Mouse (Mus musculus) testis, adult 2 months (tissue): ENCODE measurements around the gene Coq10a. TPM values are rescaled to one million over a fixed set of nuclear protein-coding genes. Genes with fewer than 3 reads are reported as not detected.

Source experiments
- H3K27ac ChIP-seq: fragments of 200-500 bp; 2 replicates; pipeline ENCODE4 v1.5.1; 2012; ENCODE audit warnings: low read depth, low read length; ENCODE audit not compliant: control insufficient read depth, insufficient read depth
- H3K27me3 ChIP-seq: fragments of 200-500 bp; 2 replicates; pipeline ENCODE4 v1.6.1; 2012; ENCODE audit warnings: mild to moderate bottlenecking, low read length, moderate library complexity; ENCODE audit not compliant: control insufficient read depth, insufficient read depth
- H3K36me3 ChIP-seq: fragments of 200-500 bp; 2 replicates; pipeline ENCODE4 v1.6.1; 2012; ENCODE audit warnings: mild to moderate bottlenecking, low read length; ENCODE audit not compliant: control insufficient read depth, insufficient read depth
- H3K4me1 ChIP-seq: fragments of 200-500 bp; 2 replicates; pipeline ENCODE4 v1.6.1; 2012; ENCODE audit warnings: low read length; ENCODE audit not compliant: control insufficient read depth, insufficient read depth
- H3K4me3 ChIP-seq: fragments of 200-500 bp; 2 replicates; pipeline ENCODE4 v1.5.1; 2012; ENCODE audit warnings: low read depth, mild to moderate bottlenecking, low read length, moderate library complexity, mixed read lengths; ENCODE audit not compliant: control insufficient read depth
- CTCF ChIP-seq: fragments of 200-500 bp; IDR thresholded peaks from 2 replicates; pipeline ENCODE4 v1.5.1; 2012; ENCODE audit warnings: low read depth, mild to moderate bottlenecking, inconsistent platforms, low read length, moderate library complexity; ENCODE audit not compliant: control insufficient read depth, insufficient read depth, insufficient replicate concordance
- POLR2A ChIP-seq: fragments of 200-500 bp; IDR thresholded peaks from 2 replicates; pipeline ENCODE4 v1.6.1; 2012; ENCODE audit warnings: low read depth, mild to moderate bottlenecking, inconsistent platforms, low read length, moderate library complexity; ENCODE audit not compliant: control insufficient read depth
- polyA plus RNA-seq: library from polyadenylated mRNA; depleted of rRNA; stranded (reverse); fragments of >200 nt; gene quantifications from 2 replicates; pipeline ENCODE4 v1.2.3, GENCODE M21; 2012

Coq10a gene
- polyA plus RNA-seq, 1 experiment = 21.2 TPM

DNA sequence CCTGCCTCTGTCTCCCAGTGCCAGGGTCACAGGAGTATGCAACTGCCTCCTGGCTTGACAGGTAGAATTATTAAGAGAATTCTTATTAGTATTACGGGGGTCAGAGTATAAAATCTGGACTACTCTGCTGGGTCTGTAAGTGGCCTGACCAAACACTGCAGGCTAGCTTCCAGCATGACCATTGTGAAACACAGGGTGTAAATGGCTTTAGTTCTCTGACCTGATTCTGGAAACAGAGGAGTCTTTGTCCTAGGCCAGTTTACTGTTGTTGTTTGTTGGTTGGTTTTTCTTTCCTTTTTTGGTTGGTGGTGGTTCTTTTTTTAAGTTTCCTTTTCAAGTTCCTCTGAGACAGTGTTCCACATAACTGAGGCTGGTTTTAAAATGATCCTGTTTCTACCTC is 25.4 kb downstream of the Coq10a start:
- H3K27ac ChIP-seq = no peak overlapping the region

DNA sequence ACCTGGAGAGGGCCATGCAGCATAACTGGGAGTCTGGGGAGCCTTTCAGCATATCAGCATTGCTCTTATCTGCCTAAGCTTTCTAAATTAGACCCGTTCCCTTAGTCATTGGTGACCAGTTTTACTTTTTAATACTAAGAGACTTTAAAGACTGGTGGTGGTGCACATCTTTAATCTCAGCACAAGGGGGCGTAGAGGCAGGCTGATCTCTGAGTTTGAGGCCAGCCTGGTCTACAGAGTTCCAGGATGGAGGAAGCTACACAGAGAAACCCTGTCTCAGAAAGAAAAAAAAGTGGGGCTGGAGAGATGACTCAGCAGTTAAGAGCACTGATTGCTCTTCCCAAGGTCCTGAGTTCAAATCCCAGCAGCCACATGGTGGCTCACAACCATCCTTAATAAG is 28.5 kb downstream of the Coq10a start:
- H3K27me3 ChIP-seq = no peaks in the 10 kb centered on the region
- H3K4me1 ChIP-seq = peaks cover 6% of the 10 kb centered on the region
- H3K27ac ChIP-seq = no peak overlapping the region
- no peak for TF ChIP-seq CTCF
- no peak for TF ChIP-seq POLR2A
- H3K4me3 ChIP-seq = no peak overlapping the region; the same call in 1 of the 2 replicates
- no peaks in the 10 kb centered on the region for H3K36me3 ChIP-seq

More for the DNA sequence above, 25.4 kb downstream of the Coq10a start:
- H3K27me3 ChIP-seq = no peaks in the 10 kb centered on the region
- H3K4me1 ChIP-seq = peaks cover under 1% of the 10 kb centered on the region; the same call in 1 of the 2 replicates
- H3K4me3 ChIP-seq = no peak overlapping the region
- TF ChIP-seq POLR2A = no peak
- TF ChIP-seq CTCF = no peak
- no peaks in the 10 kb centered on the region for H3K36me3 ChIP-seq

DNA sequence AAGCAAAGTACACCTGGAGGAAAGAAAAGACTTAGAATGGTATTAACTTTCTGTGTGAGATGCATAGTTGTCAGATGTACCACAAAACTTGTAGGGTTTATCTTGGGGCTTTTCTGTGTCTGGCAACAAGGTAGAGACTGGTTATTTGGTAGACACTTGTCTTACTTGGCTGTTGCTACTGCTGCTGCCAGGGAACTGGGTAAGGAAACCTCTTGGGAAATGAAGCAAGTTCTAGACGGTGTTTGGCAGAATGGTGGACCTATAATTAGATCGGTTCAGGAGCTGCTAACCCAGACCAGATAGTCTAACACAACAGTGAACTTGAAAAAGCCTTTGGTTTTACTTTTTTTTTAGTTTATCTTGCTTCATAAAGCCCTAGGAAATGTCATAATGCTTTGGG is 29.8 kb downstream of the Coq10a start:
- TF ChIP-seq POLR2A (no peak), CTCF (no peak)
- Histone ChIP-seq H3K36me3 (no peaks in the 10 kb centered on the region), H3K4me3 (peak overlapping the region; percentile 58; the same call in 1 of the 2 replicates), H3K27ac (peak overlapping the region; percentile 80), H3K27me3 (no peaks in the 10 kb centered on the region), H3K4me1 (peaks cover 6% of the 10 kb centered on the region)

DNA sequence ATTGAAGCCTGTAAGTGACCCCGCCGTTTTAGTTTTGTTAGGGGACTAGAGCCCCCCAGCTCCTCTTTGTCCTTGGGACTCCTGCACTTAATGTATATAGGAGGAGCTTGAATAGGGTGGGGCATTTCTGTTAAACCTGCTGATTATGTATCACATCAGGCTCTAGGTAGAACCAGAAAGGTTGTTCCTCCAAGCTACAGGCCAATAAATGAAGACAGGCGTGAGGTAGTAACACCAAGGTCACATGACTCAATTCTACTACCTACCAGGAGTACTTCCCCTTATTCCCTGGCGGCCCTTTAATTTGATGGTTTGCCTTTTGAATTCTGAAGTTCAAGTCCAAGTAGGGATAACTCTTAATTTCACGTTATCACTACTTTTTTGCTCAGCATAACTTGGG is 30.4 kb downstream of the Coq10a start:
- H3K27ac ChIP-seq = peak overlapping the region; percentile 100
- no peaks in the 10 kb centered on the region for H3K36me3 ChIP-seq
- TF ChIP-seq POLR2A (no peak), CTCF (no peak)
- H3K27me3 ChIP-seq = no peaks in the 10 kb centered on the region
- H3K4me3 ChIP-seq = peak overlapping the region; percentile 100
- peaks cover 6% of the 10 kb centered on the region for H3K4me1 ChIP-seq

DNA sequence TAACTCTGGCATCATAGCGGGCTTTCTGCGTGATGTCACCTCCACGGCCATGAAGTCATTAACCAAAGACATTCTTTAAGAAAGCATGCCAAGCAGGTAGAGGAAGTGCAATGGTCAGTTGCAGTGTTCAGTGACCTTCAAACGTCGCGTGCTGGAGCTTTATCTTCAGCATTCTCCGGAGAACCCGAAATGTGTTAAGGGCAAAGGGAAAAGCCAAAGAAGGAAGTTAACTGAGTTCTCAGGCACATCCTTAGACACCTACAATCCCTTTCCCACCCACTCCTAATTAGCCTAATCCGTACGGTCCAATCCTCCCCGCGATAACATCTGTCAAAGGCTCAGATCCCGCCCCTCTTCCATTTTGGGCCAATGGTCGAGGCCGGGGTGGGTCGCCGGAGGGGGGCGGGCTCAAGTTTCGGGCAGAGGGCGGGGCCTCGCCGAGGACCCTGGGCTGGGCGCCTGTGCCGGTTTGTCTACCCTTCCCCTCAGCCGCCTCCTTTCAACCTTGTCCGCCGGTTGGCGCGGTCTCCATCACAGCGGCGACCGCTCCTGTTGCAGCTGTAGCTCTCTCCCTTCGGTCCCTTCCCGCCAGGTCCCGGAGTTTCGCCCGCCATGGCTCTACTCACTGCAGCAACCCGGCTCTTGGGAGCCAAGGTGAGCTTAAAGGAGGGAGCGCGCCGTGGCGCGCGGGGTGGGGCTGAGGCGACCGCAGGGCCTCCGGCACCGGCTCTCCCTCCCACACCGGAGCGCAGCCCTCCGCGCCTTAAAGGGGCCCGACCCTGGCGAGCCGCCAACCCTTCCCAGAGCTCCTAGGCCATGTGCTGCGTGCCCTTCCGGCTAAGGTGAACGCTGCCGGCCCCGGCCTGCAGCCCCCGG is 31.3 kb downstream of the Coq10a start, which contains the start of gene Cs:
Cs (plus strand) TSS at position 429 of the 876 bp plus-strand sequence.
- TF ChIP-seq CTCF (no peak), POLR2A (peak; percentile 77)
- Histone ChIP-seq H3K4me1 (peaks cover 6% of the 10 kb centered on the region), H3K27ac (peak within 1 kb of the TSS; percentile 100), H3K36me3 (no peaks in the 10 kb centered on the region), H3K4me3 (peak within 1 kb of the TSS; percentile 100), H3K27me3 (no peaks in the 10 kb centered on the region)

DNA sequence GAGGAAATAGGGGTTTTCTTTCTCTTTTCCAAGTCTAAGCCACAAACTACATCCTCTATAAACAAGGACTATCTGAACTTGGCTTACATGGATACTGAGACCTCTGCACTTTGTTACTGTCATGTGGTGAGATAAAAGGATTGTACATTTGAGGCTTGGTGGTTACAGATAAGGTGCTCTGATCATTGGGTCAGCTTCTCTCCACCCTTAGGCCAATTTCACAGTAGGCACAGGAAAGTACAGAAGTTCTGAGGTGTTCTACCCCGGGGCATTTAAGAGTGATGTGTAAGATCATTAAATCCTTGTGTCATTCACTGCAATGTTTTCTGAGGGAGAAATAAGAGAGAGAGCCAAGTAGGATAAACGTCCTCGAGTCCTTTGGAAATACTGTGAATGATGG is 32.2 kb downstream of the Coq10a start:
- Histone ChIP-seq H3K27ac (peak overlapping the region; percentile 10), H3K36me3 (no peaks in the 10 kb centered on the region), H3K4me3 (peak overlapping the region; percentile 100; the same call in 1 of the 2 replicates), H3K4me1 (peaks cover 6% of the 10 kb centered on the region), H3K27me3 (no peaks in the 10 kb centered on the region)
- TF ChIP-seq CTCF (no peak), POLR2A (no peak)

DNA sequence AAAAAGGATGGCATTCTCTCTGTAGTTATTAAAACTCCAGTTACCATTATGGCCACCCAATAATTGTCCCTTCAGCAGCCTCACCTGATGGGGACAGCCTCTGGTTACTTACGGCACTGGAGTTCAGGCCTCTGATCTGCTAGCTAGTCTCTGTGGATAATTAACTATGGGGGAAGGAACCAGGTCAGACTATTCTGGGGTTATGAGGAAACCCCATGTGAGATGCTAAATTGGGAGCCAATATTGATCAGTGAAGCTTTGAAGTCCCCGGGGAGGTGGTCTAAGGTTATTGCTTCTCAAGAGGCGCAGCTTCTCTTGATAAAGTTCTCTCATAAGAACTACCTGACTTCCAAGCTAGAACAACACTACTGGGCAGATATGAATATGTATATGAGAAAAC is 32.6 kb downstream of the Coq10a start:
- H3K27me3 ChIP-seq = no peaks in the 10 kb centered on the region
- H3K4me1 ChIP-seq = peaks cover 6% of the 10 kb centered on the region
- no peak overlapping the region for H3K4me3 ChIP-seq
- H3K36me3 ChIP-seq = no peaks in the 10 kb centered on the region
- H3K27ac ChIP-seq = no peak overlapping the region
- TF ChIP-seq CTCF (no peak), POLR2A (no peak)
